Mouse (Mus musculus) CD8-positive naive resting alpha-beta T cell, adult 57 days (primary cell): Measurements from ENCODE around the gene Mrps30. TPM values are rescaled to one million over a fixed set of nuclear protein-coding genes. Genes with fewer than 3 reads are reported as not detected.

Experiments used
- total RNA-seq: library from RNA; stranded (reverse); gene quantifications from one replicate; pipeline ENCODE4 v1.2.4, GENCODE M21; 2023

The Mrps30 gene
- 28.4 TPM for total RNA-seq

GRCm38 (mm10) chr13:118386511-118387447, at the start of gene Mrps30, which contains the start of gene B430218F22Rik:
Gene Mrps30 (minus strand): TSS chr13:118387252.
Gene B430218F22Rik (plus strand): TSS chr13:118386630.

Other genes starting within 250 kb of the Mrps30 start
- not detected for gene B430218F22Rik, start 622 bp downstream of the Mrps30 start, total RNA-seq